Mouse (Mus musculus): ENCODE results near the gene 2310011J03Rik. TPM values are rescaled to one million over a fixed set of nuclear protein-coding genes. Genes with fewer than 3 reads are reported as not detected.

2310011J03Rik gene
- polyA plus RNA-seq (2012; rRNA removed) = 78.9 and 93.8 TPM in 2 replicates

DNA sequence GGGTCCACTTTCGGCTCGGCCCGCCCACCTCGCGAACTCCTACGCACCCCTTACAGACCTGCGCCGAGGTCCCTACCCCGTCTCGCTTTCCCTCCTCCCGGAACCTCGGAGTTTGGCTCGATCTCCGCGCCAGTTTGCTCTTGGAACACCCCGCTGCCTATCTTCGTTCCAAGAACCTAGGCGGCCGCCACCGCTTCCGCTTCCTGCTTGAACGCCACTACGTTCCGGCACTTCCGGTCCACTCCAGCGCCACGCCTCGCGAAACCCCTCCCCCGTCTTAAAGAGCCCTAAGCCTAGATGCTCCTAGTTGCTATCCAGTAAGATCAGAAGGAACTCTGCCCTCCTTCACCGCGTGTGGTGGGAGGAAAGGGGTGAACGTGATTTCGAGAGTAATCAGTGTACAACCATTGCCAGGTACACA, at the start of gene 2310011J03Rik:
2310011J03Rik (minus strand) TSS at position 198 of the 421 bp plus-strand sequence.
- TF ChIP-seq CTCF (IDR thresholded peaks at IDR 0.05; ENCODE audit: borderline replicate concordance, control insufficient read depth, extremely low read depth, insufficient read depth, low read length, poor library complexity) = no peak
- TF ChIP-seq POLR2A (IDR thresholded peaks at IDR 0.05; ENCODE audit: control insufficient read depth, extremely low read depth, insufficient read depth, low read length, poor library complexity) = peak; percentile 87
- peak within 1 kb of the TSS; percentile 77 for H3K4me3 ChIP-seq (ENCODE audit: control insufficient read depth, insufficient read depth, low read length)
- peak within 1 kb of the TSS; percentile 54 for H3K27ac ChIP-seq (ENCODE audit: control insufficient read depth, insufficient read depth, low read length)
- H3K27me3 ChIP-seq (ENCODE audit: control insufficient read depth, insufficient read depth, low read length) = no peaks in the 10 kb centered on the region; the same call in 1 of the 2 replicates
- 0% methylated on average over 34 of the region's 34 CpGs for WGBS
- DNase-seq = peak; percentile 90
- H3K36me3 ChIP-seq (ENCODE audit: control insufficient read depth, insufficient read depth, low read length) = no peaks in the 10 kb centered on the region
- H3K4me1 ChIP-seq (replicated peaks; ENCODE audit: control insufficient read depth, insufficient read depth, low read length) = peaks cover 40% of the 10 kb centered on the region

DNA sequence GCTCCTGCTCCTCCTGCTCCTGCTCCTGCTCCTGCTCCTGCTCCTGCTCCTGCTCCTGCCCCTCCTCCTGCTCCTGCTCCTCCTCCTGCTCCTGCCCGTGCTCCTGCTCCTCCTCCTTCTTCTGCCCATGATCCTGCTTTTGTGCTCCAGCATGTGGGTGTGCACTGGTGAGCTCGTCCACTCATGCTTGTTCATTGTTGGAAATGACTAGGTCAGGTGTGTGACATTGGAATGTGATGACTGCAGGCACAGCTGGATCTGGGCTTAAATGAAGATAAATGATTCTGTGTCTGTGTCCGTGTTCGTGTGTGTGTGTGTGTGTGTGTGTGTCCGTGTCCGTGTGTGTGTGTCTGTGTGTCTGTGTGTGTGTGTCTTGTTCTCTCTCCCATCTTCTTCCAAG, 48.1 kb upstream of the 2310011J03Rik start:
- 94% methylated on average over 6 of the region's 6 CpGs for WGBS
- Histone ChIP-seq H3K36me3 (ENCODE audit: control insufficient read depth, insufficient read depth, low read length) (no peaks in the 10 kb centered on the region), H3K27ac (ENCODE audit: control insufficient read depth, insufficient read depth, low read length) (no peak overlapping the region), H3K4me1 (replicated peaks; ENCODE audit: control insufficient read depth, insufficient read depth, low read length) (peaks cover 14% of the 10 kb centered on the region), H3K27me3 (ENCODE audit: control insufficient read depth, insufficient read depth, low read length) (peaks cover 3% of the 10 kb centered on the region; the same call in 1 of the 2 replicates), H3K4me3 (ENCODE audit: control insufficient read depth, insufficient read depth, low read length) (no peak overlapping the region)
- no peak for DNase-seq
- TF ChIP-seq POLR2A (IDR thresholded peaks at IDR 0.05; ENCODE audit: control insufficient read depth, extremely low read depth, insufficient read depth, low read length, poor library complexity) (no peak), CTCF (IDR thresholded peaks at IDR 0.05; ENCODE audit: borderline replicate concordance, control insufficient read depth, extremely low read depth, insufficient read depth, low read length, poor library complexity) (no peak)

DNA sequence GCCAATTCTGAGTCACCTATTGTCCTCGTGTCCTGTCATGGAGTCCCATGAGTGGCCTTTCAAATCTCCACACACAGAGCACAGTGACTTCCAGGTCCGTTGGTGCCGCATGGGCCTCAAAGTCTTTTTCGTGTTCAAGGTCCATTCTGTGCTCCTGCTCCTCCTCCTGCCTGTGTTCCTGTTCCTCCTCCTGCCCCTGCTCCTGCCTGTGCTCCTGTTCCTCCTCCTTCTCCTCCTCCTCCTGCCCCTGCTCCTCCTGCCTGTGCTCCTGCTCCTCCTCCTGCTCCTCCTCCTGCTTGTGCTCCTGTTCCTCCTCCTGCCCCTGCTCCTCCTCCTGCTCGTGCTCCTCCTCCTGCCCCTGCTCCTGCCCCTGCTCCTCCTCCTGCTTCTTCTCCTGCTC, 47.6 kb upstream of the 2310011J03Rik start:
- peaks cover 14% of the 10 kb centered on the region for H3K4me1 ChIP-seq (replicated peaks; ENCODE audit: control insufficient read depth, insufficient read depth, low read length)
- H3K27me3 ChIP-seq (ENCODE audit: control insufficient read depth, insufficient read depth, low read length) = peaks cover 3% of the 10 kb centered on the region; the same call in 1 of the 2 replicates
- no peak overlapping the region for H3K27ac ChIP-seq (ENCODE audit: control insufficient read depth, insufficient read depth, low read length)
- no peak overlapping the region for H3K4me3 ChIP-seq (ENCODE audit: control insufficient read depth, insufficient read depth, low read length)
- no peak for TF ChIP-seq CTCF (IDR thresholded peaks at IDR 0.05; ENCODE audit: borderline replicate concordance, control insufficient read depth, extremely low read depth, insufficient read depth, low read length, poor library complexity)
- TF ChIP-seq POLR2A (IDR thresholded peaks at IDR 0.05; ENCODE audit: control insufficient read depth, extremely low read depth, insufficient read depth, low read length, poor library complexity) = no peak
- 68% methylated on average over 5 of the region's 5 CpGs for WGBS
- no peaks in the 10 kb centered on the region for H3K36me3 ChIP-seq (ENCODE audit: control insufficient read depth, insufficient read depth, low read length)
- no peak for DNase-seq

DNA sequence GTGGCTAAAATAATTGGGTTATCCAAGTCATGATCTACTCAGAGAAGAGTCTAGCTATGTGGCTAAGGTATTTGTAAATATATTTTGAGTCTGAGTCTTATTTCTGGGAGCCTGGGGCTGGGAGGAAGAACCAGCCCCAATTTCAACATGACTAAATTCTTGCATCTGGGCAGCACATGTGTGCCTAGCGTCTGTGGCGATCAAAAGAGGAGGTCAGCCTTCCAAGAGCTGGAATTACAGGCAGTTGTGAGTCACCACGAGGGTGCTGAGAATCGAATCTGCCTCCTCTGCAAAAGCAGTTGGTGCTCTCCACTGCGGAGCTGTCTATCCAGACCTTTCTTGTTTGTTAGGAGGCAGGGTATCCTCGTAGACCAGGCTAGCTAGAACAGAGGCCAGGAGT, 45.4 kb upstream of the 2310011J03Rik start:
- H3K4me1 ChIP-seq (replicated peaks; ENCODE audit: control insufficient read depth, insufficient read depth, low read length) = no peaks in the 10 kb centered on the region
- H3K27ac ChIP-seq (ENCODE audit: control insufficient read depth, insufficient read depth, low read length) = no peak overlapping the region
- no peaks in the 10 kb centered on the region for H3K36me3 ChIP-seq (ENCODE audit: control insufficient read depth, insufficient read depth, low read length)
- H3K27me3 ChIP-seq (ENCODE audit: control insufficient read depth, insufficient read depth, low read length) = peaks cover 3% of the 10 kb centered on the region; the same call in 1 of the 2 replicates
- TF ChIP-seq POLR2A (IDR thresholded peaks at IDR 0.05; ENCODE audit: control insufficient read depth, extremely low read depth, insufficient read depth, low read length, poor library complexity) (no peak), CTCF (IDR thresholded peaks at IDR 0.05; ENCODE audit: borderline replicate concordance, control insufficient read depth, extremely low read depth, insufficient read depth, low read length, poor library complexity) (no peak)
- H3K4me3 ChIP-seq (ENCODE audit: control insufficient read depth, insufficient read depth, low read length) = no peak overlapping the region
- DNase-seq = no peak
- WGBS = 64% methylated on average over 6 of the region's 6 CpGs

GRCm38 (mm10) chr10:80363734-80364133, 43.4 kb upstream of the 2310011J03Rik start:
- Histone ChIP-seq H3K36me3 (ENCODE audit: control insufficient read depth, insufficient read depth, low read length) (no peaks in the 10 kb centered on the region), H3K27ac (ENCODE audit: control insufficient read depth, insufficient read depth, low read length) (no peak overlapping the region), H3K27me3 (ENCODE audit: control insufficient read depth, insufficient read depth, low read length) (peaks cover 3% of the 10 kb centered on the region; the same call in 1 of the 2 replicates), H3K4me1 (replicated peaks; ENCODE audit: control insufficient read depth, insufficient read depth, low read length) (no peaks in the 10 kb centered on the region), H3K4me3 (ENCODE audit: control insufficient read depth, insufficient read depth, low read length) (no peak overlapping the region)
- TF ChIP-seq POLR2A (IDR thresholded peaks at IDR 0.05; ENCODE audit: control insufficient read depth, extremely low read depth, insufficient read depth, low read length, poor library complexity) = no peak
- TF ChIP-seq CTCF (IDR thresholded peaks at IDR 0.05; ENCODE audit: borderline replicate concordance, control insufficient read depth, extremely low read depth, insufficient read depth, low read length, poor library complexity) = no peak
- WGBS = 67% methylated on average over 6 of the region's 6 CpGs
- no peak for DNase-seq

GRCm38 (mm10) chr10:80357994-80358639, 37.8 kb upstream of the 2310011J03Rik start:
- H3K27me3 ChIP-seq (ENCODE audit: control insufficient read depth, insufficient read depth, low read length) = peaks cover 18% of the 10 kb centered on the region
- no peak overlapping the region for H3K27ac ChIP-seq (ENCODE audit: control insufficient read depth, insufficient read depth, low read length)
- H3K4me1 ChIP-seq (replicated peaks; ENCODE audit: control insufficient read depth, insufficient read depth, low read length) = no peaks in the 10 kb centered on the region
- WGBS = 8% methylated on average over 31 of the region's 31 CpGs
- DNase-seq = no peak
- TF ChIP-seq CTCF (IDR thresholded peaks at IDR 0.05; ENCODE audit: borderline replicate concordance, control insufficient read depth, extremely low read depth, insufficient read depth, low read length, poor library complexity) = no peak
- TF ChIP-seq POLR2A (IDR thresholded peaks at IDR 0.05; ENCODE audit: control insufficient read depth, extremely low read depth, insufficient read depth, low read length, poor library complexity) = no peak
- no peak overlapping the region for H3K4me3 ChIP-seq (ENCODE audit: control insufficient read depth, insufficient read depth, low read length)
- no peaks in the 10 kb centered on the region for H3K36me3 ChIP-seq (ENCODE audit: control insufficient read depth, insufficient read depth, low read length)

Data from thymus, adult 2 months (tissue).